Mouse (Mus musculus) ES-E14 (cell line): ENCODE results near the gene Hmgb2. TPM values are rescaled to one million over a fixed set of nuclear protein-coding genes. Genes with fewer than 3 reads are reported as not detected.

Experiments used
- DNase-seq: peaks from one replicate; pipeline ENCODE4 v3.0.0-alpha.2; 2013; ENCODE audit warnings: low read depth, low spot score
- H3K27ac ChIP-seq: 2 replicates; pipeline ENCODE4 v1.5.1; 2012; ENCODE audit warnings: low read depth, mild to moderate bottlenecking, low read length, moderate library complexity, mixed read lengths; ENCODE audit not compliant: poor library complexity, insufficient read depth, severe bottlenecking
- H3K36me3 ChIP-seq: 2 replicates; pipeline ENCODE4 v1.6.1; 2012; ENCODE audit warnings: mild to moderate bottlenecking, low read length, moderate library complexity, mixed read lengths; ENCODE audit not compliant: control insufficient read depth, poor library complexity, insufficient read depth, severe bottlenecking
- H3K4me1 ChIP-seq, 2 experiments: fragments of 150-350 bp in 1 of 2; sonication (generic) in 1 of 2; 2 replicates each; pipeline ENCODE4 v1.6.1; 2012; ENCODE audit warnings: low read length in 2 of 2, mild to moderate bottlenecking in 1 of 2, mixed read lengths in 1 of 2; ENCODE audit not compliant: control insufficient read depth in 2 of 2, insufficient read depth in 2 of 2, poor library complexity in 1 of 2
- H3K4me3 ChIP-seq, 2 experiments: fragments of 150-350 bp in 1 of 2; sonication (generic) in 1 of 2; 2 replicates each; pipeline ENCODE4 v1.5.1; 2012; ENCODE audit warnings: low read length in 2 of 2, low read depth in 1 of 2, mild to moderate bottlenecking in 1 of 2, mixed read lengths in 1 of 2; ENCODE audit not compliant: insufficient read depth in 1 of 2, poor library complexity in 1 of 2, severe bottlenecking in 1 of 2
- H3K9ac ChIP-seq: 2 replicates; pipeline ENCODE4 v1.6.1; 2012; ENCODE audit warnings: low read depth, mild to moderate bottlenecking, low read length, mixed read lengths; ENCODE audit not compliant: poor library complexity, insufficient read depth, severe bottlenecking
- H3K9me3 ChIP-seq: fragments of 150-350 bp; sonication (generic); 2 replicates; pipeline ENCODE4 v1.6.1; 2012; ENCODE audit warnings: low read depth, mild to moderate bottlenecking, low read length; ENCODE audit not compliant: control insufficient read depth, insufficient read depth
- CHD2 ChIP-seq: IDR thresholded peaks from 2 replicates; pipeline ENCODE4 v1.6.1; 2014; ENCODE audit warnings: mild to moderate bottlenecking, low read depth, low read length, inconsistent platforms
- HCFC1 ChIP-seq: IDR thresholded peaks from 2 replicates; pipeline ENCODE4 v1.6.1; 2012; ENCODE audit warnings: low read length, inconsistent platforms, borderline replicate concordance; ENCODE audit not compliant: insufficient read depth
- MAFK ChIP-seq: IDR thresholded peaks from 2 replicates; pipeline ENCODE4 v1.6.1; 2014; ENCODE audit warnings: mild to moderate bottlenecking, low read depth, low read length, inconsistent platforms; ENCODE audit not compliant: insufficient read depth
- ZC3H11A ChIP-seq: IDR thresholded peaks from 2 replicates; pipeline ENCODE4 v1.6.1; 2012; ENCODE audit warnings: low read depth, mild to moderate bottlenecking, inconsistent platforms, low read length, borderline replicate concordance
- ZNF384 ChIP-seq: IDR thresholded peaks from 2 replicates; pipeline ENCODE4 v1.6.1; 2012; ENCODE audit warnings: low read depth, low read length, inconsistent platforms
- in situ Hi-C, 2 experiments: fragments of 600-800 bp; cut with MboI; formaldehyde crosslinking; loops; one replicate each; pipeline ENCODE4 v1.15.1; 2025; ENCODE audit warnings: low sequenced_read_pairs in 2 of 2, inconsistent platforms in 1 of 2; ENCODE audit not compliant: unreplicated experiment in 2 of 2
- total RNA-seq: library from RNA; depleted of rRNA; stranded (reverse); fragments of 300-350 nt; gene quantifications from 2 replicates; pipeline ENCODE4 v1.2.3, GENCODE M21; 2012

Gene Hmgb2
- total RNA-seq, 1 experiment = 190 TPM

- Histone ChIP-seq H3K4me3 (no peak overlapping the region), H3K9ac (no peak overlapping the region), H3K9me3 (no peaks in the 10 kb centered on the region), H3K4me1 (no peaks in the 10 kb centered on the region), H3K27ac (no peak overlapping the region), H3K36me3 (no peaks in the 10 kb centered on the region)
- in situ Hi-C loops = loop anchor here in 1 of 2 experiments (10.0 kb wide), 1 partner anchor 263 kb away; no protein-coding TSS in a partner anchor
- DNase-seq = no peak
- TF ChIP-seq MAFK (no peak), HCFC1 (no peak), ZC3H11A (no peak), ZNF384 (no peak), CHD2 (no peak)
Measured at GRCm38 (mm10) chr8:57541405-57541804, 29.7 kb downstream of the Hmgb2 start.

GRCm38 (mm10) chr8:57546401-57546800 lies 34.7 kb downstream of the Hmgb2 start:
- no peaks in the 10 kb centered on the region for H3K4me1 ChIP-seq
- TF ChIP-seq ZNF384 (no peak), CHD2 (no peak), MAFK (no peak), HCFC1 (no peak), ZC3H11A (no peak)

DNA sequence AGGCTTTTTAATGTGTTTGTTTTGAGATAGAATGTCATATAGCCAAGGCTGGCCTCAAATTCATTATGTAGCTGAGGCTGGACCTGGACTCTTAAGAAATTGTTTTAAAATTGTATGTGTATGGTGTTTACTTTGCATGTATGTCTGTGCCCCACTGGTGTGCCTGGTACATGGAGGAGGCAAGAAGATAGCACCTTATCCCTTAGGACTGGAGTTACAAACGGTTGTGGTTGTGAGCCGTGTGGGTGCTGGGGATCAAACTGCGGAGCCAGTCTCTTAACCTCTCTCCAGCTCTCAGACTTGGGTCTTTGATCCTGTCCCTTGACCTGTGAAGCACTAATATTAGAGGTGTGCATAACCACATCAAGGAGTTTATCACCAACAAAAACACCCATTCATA lies 35.1 kb downstream of the Hmgb2 start:
- no peak for TF ChIP-seq ZC3H11A
- no peak for TF ChIP-seq ZNF384
- no peak for TF ChIP-seq HCFC1
- TF ChIP-seq MAFK = no peak
- no peak for TF ChIP-seq CHD2
- H3K4me1 ChIP-seq = no peaks in the 10 kb centered on the region
- in situ Hi-C loops = loop anchor here in 1 of 2 experiments (10.0 kb wide), 1 partner anchor 258 kb away; no protein-coding TSS in a partner anchor
- DNase-seq = no peak
- no peaks in the 10 kb centered on the region for H3K9me3 ChIP-seq
- H3K27ac ChIP-seq = no peak overlapping the region
- H3K9ac ChIP-seq = no peak overlapping the region
- no peak overlapping the region for H3K4me3 ChIP-seq
- no peaks in the 10 kb centered on the region for H3K36me3 ChIP-seq

More at GRCm38 (mm10) chr8:57546401-57546800, 34.7 kb downstream of the Hmgb2 start:
- in situ Hi-C loops = loop anchor here in 1 of 2 experiments (10.0 kb wide), 1 partner anchor 258 kb away; no protein-coding TSS in a partner anchor
- H3K9ac ChIP-seq = no peak overlapping the region
- no peak overlapping the region for H3K4me3 ChIP-seq
- H3K9me3 ChIP-seq = no peaks in the 10 kb centered on the region
- DNase-seq = no peak
- H3K27ac ChIP-seq = no peak overlapping the region
- no peaks in the 10 kb centered on the region for H3K36me3 ChIP-seq

GRCm38 (mm10) chr8:57547581-57547980 lies 35.9 kb downstream of the Hmgb2 start:
- DNase-seq = no peak
- in situ Hi-C loops = loop anchor here in 1 of 2 experiments (10.0 kb wide), 1 partner anchor 257 kb away; no protein-coding TSS in a partner anchor
- Histone ChIP-seq H3K4me1 (no peaks in the 10 kb centered on the region), H3K9me3 (no peaks in the 10 kb centered on the region), H3K4me3 (no peak overlapping the region), H3K36me3 (no peaks in the 10 kb centered on the region), H3K27ac (no peak overlapping the region), H3K9ac (no peak overlapping the region)
- TF ChIP-seq CHD2 (no peak), HCFC1 (no peak), ZC3H11A (no peak), ZNF384 (no peak), MAFK (no peak)
